Mouse (Mus musculus): ENCODE results near the gene Elavl3.

GRCm38 (mm10) chr9:22087034-22087618 is 35.3 kb upstream of the Elavl3 start:
- 0 out of 2 replicates have a peak, but pooled peaks have one; percentile 2 for TF ChIP-seq CTCF (IDR thresholded peaks at IDR 0.05; ENCODE audit: low read depth)
- no peak for TF ChIP-seq EP300 (IDR thresholded peaks at IDR 0.05; ENCODE audit: low read depth)

All from liver, postnatal 0 days (tissue).